Mouse (Mus musculus) kidney, embryonic 15.5 days (tissue): ENCODE results near the gene 4931406P16Rik. TPM values are rescaled to one million over a fixed set of nuclear protein-coding genes. Genes with fewer than 3 reads are reported as not detected.

Experiments used
- ATAC-seq: fragments of 200-750 bp; cut with Nextera tagmentation; replicated peaks from 2 replicates; pipeline ENCODE4 v1.8.0; 2017; ENCODE audit warnings: moderate TSS enrichment; ENCODE audit not compliant: low FRiP score
- H3K27ac ChIP-seq: fragments of 300-500 bp; sonication (generic); 2 replicates; pipeline ENCODE4 v1.5.1; 2015; ENCODE audit warnings: mild to moderate bottlenecking, inconsistent platforms
- H3K27me3 ChIP-seq: fragments of 300-500 bp; sonication (generic); 2 replicates; pipeline ENCODE4 v1.6.1; 2015; ENCODE audit warnings: inconsistent platforms
- H3K36me3 ChIP-seq: fragments of 300-500 bp; sonication (generic); 2 replicates; pipeline ENCODE4 v1.6.1; 2015; ENCODE audit warnings: inconsistent platforms
- H3K4me1 ChIP-seq: fragments of 300-500 bp; sonication (generic); 2 replicates; pipeline ENCODE4 v1.6.1; 2015; ENCODE audit warnings: inconsistent platforms
- H3K4me2 ChIP-seq: fragments of 300-500 bp; sonication (generic); 2 replicates; pipeline ENCODE4 v1.6.1; 2015; ENCODE audit warnings: moderate library complexity, mild to moderate bottlenecking, inconsistent platforms
- H3K4me3 ChIP-seq: fragments of 300-500 bp; sonication (generic); replicated peaks from 2 replicates; pipeline ENCODE4 v1.5.1; 2015; ENCODE audit warnings: mild to moderate bottlenecking, inconsistent platforms
- H3K9ac ChIP-seq: fragments of 300-500 bp; sonication (generic); 2 replicates; pipeline ENCODE4 v1.6.1; 2015; ENCODE audit warnings: mild to moderate bottlenecking, inconsistent platforms
- H3K9me3 ChIP-seq: fragments of 300-500 bp; sonication (generic); replicated peaks from 2 replicates; pipeline ENCODE4 v1.6.1; 2016; ENCODE audit warnings: inconsistent platforms
- WGBS: fragments of 180-500 bp; shearing (Covaris S2); methylation state at CpG from one replicate; pipeline ENCODE4 v1.1.7; 2015; ENCODE audit warnings: mixed read lengths; 5-methylcytosine and 5-hydroxymethylcytosine counted together
- polyA plus RNA-seq: library from polyadenylated mRNA; unstranded; fragments of >200 nt; fragmentation: Nextera tagmentation; extraction: Ambion mirVana; gene quantifications from 2 replicates; pipeline ENCODE4 v1.2.1, GENCODE M21; 2015

4931406P16Rik gene
- polyA plus RNA-seq, 1 experiment from 2014 or later = 41.5 TPM

- no peak overlapping the region for H3K4me3 ChIP-seq
- H3K4me2 ChIP-seq = no peak overlapping the region
- H3K27ac ChIP-seq = no peak overlapping the region
- ATAC-seq = no peak
- no peak overlapping the region for H3K9ac ChIP-seq
- WGBS = 86% methylated on average over 5 of the region's 5 CpGs
- H3K27me3 ChIP-seq = no peaks in the 10 kb centered on the region
- peaks cover 47% of the 10 kb centered on the region for H3K36me3 ChIP-seq
- peaks cover 15% of the 10 kb centered on the region for H3K4me1 ChIP-seq
- no peaks in the 10 kb centered on the region for H3K9me3 ChIP-seq
These were observed 77.7 kb downstream of the 4931406P16Rik start for GRCm38 (mm10) chr7:34235602-34236001.

GRCm38 (mm10) chr7:34234610-34235561 lies 78.5 kb downstream of the 4931406P16Rik start:
- no peak for ATAC-seq
- peak overlapping the region; percentile 94 for H3K27ac ChIP-seq
- no peaks in the 10 kb centered on the region for H3K9me3 ChIP-seq
- WGBS = under 1% methylated on average over 17 of the region's 17 CpGs
- H3K4me2 ChIP-seq = peak overlapping the region; percentile 67
- peak overlapping the region; percentile 52 for H3K9ac ChIP-seq
- no peaks in the 10 kb centered on the region for H3K27me3 ChIP-seq
- peaks cover 40% of the 10 kb centered on the region for H3K36me3 ChIP-seq
- peaks cover 17% of the 10 kb centered on the region for H3K4me1 ChIP-seq
- H3K4me3 ChIP-seq = peak overlapping the region; percentile 52

GRCm38 (mm10) chr7:34233909-34234609 lies 79.3 kb downstream of the 4931406P16Rik start:
- WGBS = under 1% methylated on average over 46 of the region's 46 CpGs

GRCm38 (mm10) chr7:34232785-34233725 lies 80.3 kb downstream of the 4931406P16Rik start:
- ATAC-seq = no peak
- peak overlapping the region; percentile 52 for H3K4me3 ChIP-seq
- H3K4me1 ChIP-seq = peaks cover 32% of the 10 kb centered on the region
- H3K4me2 ChIP-seq = peak overlapping the region; percentile 67
- peaks cover 27% of the 10 kb centered on the region for H3K36me3 ChIP-seq
- H3K9me3 ChIP-seq = no peaks in the 10 kb centered on the region
- WGBS = 48% methylated on average over 7 of the region's 7 CpGs
- H3K27me3 ChIP-seq = no peaks in the 10 kb centered on the region
- peak overlapping the region; percentile 52 for H3K9ac ChIP-seq
- H3K27ac ChIP-seq = peak overlapping the region; percentile 94

More at GRCm38 (mm10) chr7:34233909-34234609, 79.3 kb downstream of the 4931406P16Rik start:
- Histone ChIP-seq H3K4me1 (peaks cover 22% of the 10 kb centered on the region), H3K27ac (peak overlapping the region; percentile 94), H3K36me3 (peaks cover 32% of the 10 kb centered on the region), H3K4me3 (peak overlapping the region; percentile 52), H3K9ac (peak overlapping the region; percentile 52), H3K4me2 (peak overlapping the region; percentile 67), H3K27me3 (no peaks in the 10 kb centered on the region), H3K9me3 (no peaks in the 10 kb centered on the region)
- ATAC-seq = peak; percentile 93

- ATAC-seq = peak; percentile 81
- peaks cover 35% of the 10 kb centered on the region for H3K36me3 ChIP-seq
- peaks cover 51% of the 10 kb centered on the region for H3K4me1 ChIP-seq
- H3K9ac ChIP-seq = peak within 1 kb of the TSS; percentile 90
- peak within 1 kb of the TSS; percentile 94 for H3K27ac ChIP-seq
- no peaks in the 10 kb centered on the region for H3K27me3 ChIP-seq
- peak within 1 kb of the TSS; percentile 68 for H3K4me2 ChIP-seq
- peak within 1 kb of the TSS; percentile 86 for H3K4me3 ChIP-seq
- H3K9me3 ChIP-seq = no peaks in the 10 kb centered on the region
- under 1% methylated on average over 39 of the region's 39 CpGs for WGBS
These were observed 83.2 kb downstream of the 4931406P16Rik start, which contains the start of gene Gpi1 for GRCm38 (mm10) chr7:34230116-34230515. Gene Gpi1, minus strand, starts transcription at chr7:34230336.

GRCm38 (mm10) chr7:34229691-34230111 lies 83.7 kb downstream of the 4931406P16Rik start:
- peak overlapping the region; percentile 68 for H3K4me2 ChIP-seq
- peak overlapping the region; percentile 94 for H3K27ac ChIP-seq
- peak; percentile 46 for ATAC-seq
- no peaks in the 10 kb centered on the region for H3K9me3 ChIP-seq
- peaks cover 39% of the 10 kb centered on the region for H3K36me3 ChIP-seq
- peaks cover 48% of the 10 kb centered on the region for H3K4me1 ChIP-seq
- H3K4me3 ChIP-seq = peak overlapping the region; percentile 86
- peak overlapping the region; percentile 90 for H3K9ac ChIP-seq
- 0% methylated on average over 17 of the region's 19 CpGs for WGBS
- H3K27me3 ChIP-seq = no peaks in the 10 kb centered on the region

GRCm38 (mm10) chr7:34229153-34229552 lies 84.2 kb downstream of the 4931406P16Rik start:
- Histone ChIP-seq H3K4me2 (peak overlapping the region; percentile 68), H3K4me3 (peak overlapping the region; percentile 86), H3K27me3 (no peaks in the 10 kb centered on the region), H3K9ac (peak overlapping the region; percentile 90), H3K4me1 (peaks cover 48% of the 10 kb centered on the region), H3K36me3 (peaks cover 44% of the 10 kb centered on the region), H3K27ac (peak overlapping the region; percentile 94), H3K9me3 (no peaks in the 10 kb centered on the region)
- ATAC-seq = no peak
- WGBS = 22% methylated on average over 5 of the region's 5 CpGs

- Histone ChIP-seq H3K36me3 (peaks cover 49% of the 10 kb centered on the region), H3K9ac (peak overlapping the region; percentile 90; the same call in 1 of the 2 replicates), H3K27me3 (no peaks in the 10 kb centered on the region), H3K4me1 (peaks cover 47% of the 10 kb centered on the region), H3K4me2 (peak overlapping the region; percentile 68), H3K9me3 (no peaks in the 10 kb centered on the region), H3K4me3 (peak overlapping the region; percentile 86), H3K27ac (no peak overlapping the region)
- 44% methylated on average over 9 of the region's 9 CpGs for WGBS
- no peak for ATAC-seq
These were observed 84.7 kb downstream of the 4931406P16Rik start for GRCm38 (mm10) chr7:34228641-34229040.

GRCm38 (mm10) chr7:34226846-34227245 lies 86.5 kb downstream of the 4931406P16Rik start:
- no peak overlapping the region for H3K27ac ChIP-seq
- no peaks in the 10 kb centered on the region for H3K9me3 ChIP-seq
- H3K9ac ChIP-seq = no peak overlapping the region
- WGBS = 90% methylated on average over 12 of the region's 12 CpGs
- no peak overlapping the region for H3K4me3 ChIP-seq
- peaks cover 67% of the 10 kb centered on the region for H3K36me3 ChIP-seq
- ATAC-seq = no peak
- peaks cover 39% of the 10 kb centered on the region for H3K4me1 ChIP-seq
- H3K27me3 ChIP-seq = no peaks in the 10 kb centered on the region
- no peak overlapping the region for H3K4me2 ChIP-seq

- H3K9ac ChIP-seq = no peak overlapping the region
- WGBS = 76% methylated on average over 8 of the region's 8 CpGs
- no peak overlapping the region for H3K27ac ChIP-seq
- no peaks in the 10 kb centered on the region for H3K9me3 ChIP-seq
- no peak overlapping the region for H3K4me2 ChIP-seq
- H3K27me3 ChIP-seq = no peaks in the 10 kb centered on the region
- no peak overlapping the region for H3K4me3 ChIP-seq
- no peak for ATAC-seq
- peaks cover 75% of the 10 kb centered on the region for H3K36me3 ChIP-seq
- peaks cover 39% of the 10 kb centered on the region for H3K4me1 ChIP-seq
These were observed 87.3 kb downstream of the 4931406P16Rik start for GRCm38 (mm10) chr7:34226086-34226485.

GRCm38 (mm10) chr7:34224308-34224707 lies 89.0 kb downstream of the 4931406P16Rik start:
- Histone ChIP-seq H3K36me3 (peaks cover 92% of the 10 kb centered on the region), H3K4me1 (peaks cover 33% of the 10 kb centered on the region)

More at GRCm38 (mm10) chr7:34224308-34224707, 89.0 kb downstream of the 4931406P16Rik start:
- ATAC-seq = no peak
- Histone ChIP-seq H3K9me3 (no peaks in the 10 kb centered on the region), H3K27me3 (no peaks in the 10 kb centered on the region), H3K4me3 (no peak overlapping the region), H3K27ac (no peak overlapping the region), H3K4me2 (no peak overlapping the region), H3K9ac (no peak overlapping the region)
- WGBS = 91% methylated on average over 6 of the region's 6 CpGs
